Comparison of ENCODE assay signal across 23 mouse cellular contexts in genomic region chr5:106170405-106170804, GRCm38 (mm10).
DNase-seq lines count a peak whose midpoint lies in the region; ATAC-seq and TF ChIP-seq lines count a peak whose summit lies in the region.
"Had no signal": no experiment of that assay in that cellular context is flagged by ENCODE, and none has a peak within 500 bp of the region (broad histone marks: within the 10 kb centered on the region; RNA-seq: fewer than 3 reads in every experiment).

No protein-coding gene starts in this region.

- no peaks in the 10 kb centered on the region for H3K36me3 ChIP-seq in forebrain, embryonic 13.5 days (ENCODE audit: poor library complexity, severe bottlenecking)
- H3K36me3 ChIP-seq in forebrain, embryonic 16.5 days (ENCODE audit: control insufficient read depth, insufficient read depth) = no peaks in the 10 kb centered on the region
- no peaks in the 10 kb centered on the region for H3K36me3 ChIP-seq in midbrain, embryonic 12.5 days
- no peaks in the 10 kb centered on the region for H3K36me3 ChIP-seq in midbrain, embryonic 14.5 days (ENCODE audit: control insufficient read depth, insufficient read depth, low read length)
- H3K36me3 ChIP-seq in CH12.LX (replicated peaks in 1 of 2; ENCODE audit: control insufficient read depth in 1 of 2, insufficient read depth in 1 of 2, low read length in 1 of 2) = no peaks in the 10 kb centered on the region
- H3K36me3 ChIP-seq: embryonic facial prominence, embryonic 13.5 days; G1E; heart, embryonic 15.5 days; hindbrain, embryonic 10.5 days had no signal

- H3K9ac ChIP-seq in forebrain, embryonic 13.5 days = no peak overlapping the region
- H3K9ac ChIP-seq in forebrain, embryonic 16.5 days (replicated peaks; ENCODE audit: low read depth, low read length) = no peak overlapping the region
- no peak overlapping the region for H3K9ac ChIP-seq in midbrain, embryonic 12.5 days (replicated peaks)
- no peak overlapping the region for H3K9ac ChIP-seq in midbrain, embryonic 14.5 days (replicated peaks; ENCODE audit: low read length)
- H3K9ac ChIP-seq in CH12.LX (ENCODE audit: insufficient read depth, low read depth) = no peak overlapping the region
- H3K9ac ChIP-seq: embryonic facial prominence, embryonic 13.5 days; heart, embryonic 15.5 days had no signal

- DNase-seq in midbrain, embryonic 14.5 days = no peak
- DNase-seq in CH12.LX (ENCODE audit: extremely low read depth) = peak; percentile 1
- DNase-seq in brain, embryonic 14.5 days (ENCODE audit: low read depth) = peak; percentile 42
- no peak for DNase-seq in cerebellum, postnatal 4 days (ENCODE audit: low spot score in 2 of 2)
- DNase-seq: adrenal gland, postnatal 14 days; cerebellum, adult 2 months; cerebellum, postnatal 14 days; gastrocnemius, postnatal 10 days; heart, adult 2 months; heart, postnatal 14 days; kidney, adult 8-10 months had no signal

- no peak overlapping the region for H3K27ac ChIP-seq in forebrain, embryonic 13.5 days
- H3K27ac ChIP-seq in forebrain, embryonic 16.5 days (ENCODE audit: low read length) = no peak overlapping the region
- H3K27ac ChIP-seq in midbrain, embryonic 12.5 days (replicated peaks) = no peak overlapping the region
- H3K27ac ChIP-seq in midbrain, embryonic 14.5 days (replicated peaks; ENCODE audit: low read depth, low read length) = no peak overlapping the region
- H3K27ac ChIP-seq in CH12.LX (ENCODE audit: insufficient read depth, low read depth) = no peak overlapping the region
- H3K27ac ChIP-seq: embryonic facial prominence, embryonic 13.5 days; heart, adult 2 months; heart, embryonic 15.5 days; hindbrain, embryonic 10.5 days had no signal

- peaks cover 25% of the 10 kb centered on the region for H3K4me1 ChIP-seq in forebrain, embryonic 13.5 days
- H3K4me1 ChIP-seq in forebrain, embryonic 16.5 days (replicated peaks; ENCODE audit: control insufficient read depth, insufficient read depth, low read length) = peaks cover 10% of the 10 kb centered on the region
- peaks cover 15% of the 10 kb centered on the region for H3K4me1 ChIP-seq in midbrain, embryonic 12.5 days
- H3K4me1 ChIP-seq in midbrain, embryonic 14.5 days (ENCODE audit: control insufficient read depth, insufficient read depth, low read length) = 0 out of 2 replicates have a peak, but pooled peaks cover 4% of the 10 kb centered on the region
- H3K4me1 ChIP-seq in CH12.LX (ENCODE audit: control insufficient read depth in 1 of 2, insufficient read depth in 2 of 2) = no peaks in the 10 kb centered on the region

- in situ Hi-C loops in CH12.LX (cut with MboI; ENCODE audit: low pct_ligation_motif_present, low pct_unique_long_range_greater_than_20kb, low sequenced_read_pairs) = no loop called here

- dilution Hi-C loops in CH12.LX (cut with MboI; ENCODE audit: extremely low pct_ligation_motif_present, extremely low pct_unique_long_range_greater_than_20kb, low sequenced_read_pairs) = no loop called here

- TF ChIP-seq EP300 in CH12.LX (IDR thresholded peaks at IDR 0.05; ENCODE audit: low read length) = no peak

- no peak overlapping the region for H3K4me3 ChIP-seq in forebrain, embryonic 13.5 days
- no peak overlapping the region for H3K4me3 ChIP-seq in forebrain, embryonic 16.5 days (replicated peaks; ENCODE audit: low read length)
- H3K4me3 ChIP-seq in midbrain, embryonic 12.5 days = no peak overlapping the region
- no peak overlapping the region for H3K4me3 ChIP-seq in midbrain, embryonic 14.5 days (replicated peaks; ENCODE audit: low read depth, low read length)
- H3K4me3 ChIP-seq in CH12.LX (replicated peaks in 1 of 3; ENCODE audit: low read depth in 2 of 3, low read length in 2 of 3, poor library complexity in 1 of 3) = no peak overlapping the region
- H3K4me3 ChIP-seq: embryonic facial prominence, embryonic 13.5 days; heart, adult 2 months; heart, embryonic 15.5 days; hindbrain, embryonic 10.5 days had no signal

- TF ChIP-seq RAD21 in CH12.LX (IDR thresholded peaks at IDR 0.05; ENCODE audit: low read depth, low read length) = no peak

- peaks cover 7% of the 10 kb centered on the region; the same call in 1 of the 2 replicates for H3K27me3 ChIP-seq in forebrain, embryonic 13.5 days
- H3K27me3 ChIP-seq in forebrain, embryonic 16.5 days (replicated peaks; ENCODE audit: control insufficient read depth, insufficient read depth, low read length) = no peaks in the 10 kb centered on the region
- no peaks in the 10 kb centered on the region for H3K27me3 ChIP-seq in midbrain, embryonic 12.5 days
- no peaks in the 10 kb centered on the region for H3K27me3 ChIP-seq in midbrain, embryonic 14.5 days (ENCODE audit: control insufficient read depth, insufficient read depth, low read length)
- H3K27me3 ChIP-seq in CH12.LX (replicated peaks) = no peaks in the 10 kb centered on the region
- H3K27me3 ChIP-seq: embryonic facial prominence, embryonic 13.5 days; heart, embryonic 15.5 days had no signal

- no peak for TF ChIP-seq POLR2A in CH12.LX (IDR thresholded peaks at IDR 0.05; ENCODE audit: low read depth, low read length)
- no peak for TF ChIP-seq POLR2A in brain, embryonic 14.5 days (IDR thresholded peaks at IDR 0.05; ENCODE audit: borderline replicate concordance, extremely low read depth, insufficient read depth, insufficient read length, poor library complexity, severe bottlenecking)

- H3K9me3 ChIP-seq in forebrain, embryonic 13.5 days (replicated peaks) = no peaks in the 10 kb centered on the region
- H3K9me3 ChIP-seq in forebrain, embryonic 16.5 days (ENCODE audit: control insufficient read depth, low read length) = no peaks in the 10 kb centered on the region
- no peaks in the 10 kb centered on the region for H3K9me3 ChIP-seq in midbrain, embryonic 12.5 days
- H3K9me3 ChIP-seq in midbrain, embryonic 14.5 days (ENCODE audit: control insufficient read depth, low read length) = no peaks in the 10 kb centered on the region
- H3K9me3 ChIP-seq in CH12.LX (replicated peaks; ENCODE audit: low read length) = no peaks in the 10 kb centered on the region
- H3K9me3 ChIP-seq: embryonic facial prominence, embryonic 13.5 days; heart, embryonic 15.5 days; hindbrain, embryonic 10.5 days had no signal

- no peaks in the 10 kb centered on the region for H3K79me2 ChIP-seq in CH12.LX (replicated peaks; ENCODE audit: control insufficient read depth, extremely low read depth, insufficient read depth, poor library complexity, severe bottlenecking)

- WGBS in forebrain, embryonic 13.5 days = 82% methylated on average over 4 of the region's 4 CpGs
- WGBS in forebrain, embryonic 16.5 days = 92% methylated on average over 4 of the region's 4 CpGs
- WGBS in midbrain, embryonic 12.5 days = 93% methylated on average over 4 of the region's 4 CpGs
- WGBS in midbrain, embryonic 14.5 days = 96% methylated on average over 4 of the region's 4 CpGs

- TF ChIP-seq CTCF in CH12.LX (conservative IDR thresholded peaks at IDR 0.05 in 1 of 2, IDR thresholded peaks at IDR 0.05 in 1 of 2; ENCODE audit: low read depth in 2 of 2, low read length in 2 of 2) = no peak
- TF ChIP-seq CTCF in brain, embryonic 14.5 days (IDR thresholded peaks at IDR 0.05; ENCODE audit: borderline replicate concordance, extremely low read depth, insufficient read depth, insufficient read length) = no peak

- H3K4me2 ChIP-seq in forebrain, embryonic 13.5 days = no peak overlapping the region
- H3K4me2 ChIP-seq in forebrain, embryonic 16.5 days (ENCODE audit: low read length) = no peak overlapping the region
- H3K4me2 ChIP-seq in midbrain, embryonic 12.5 days (replicated peaks) = no peak overlapping the region
- no peak overlapping the region for H3K4me2 ChIP-seq in midbrain, embryonic 14.5 days (ENCODE audit: low read length)
- no peak overlapping the region for H3K4me2 ChIP-seq in CH12.LX (ENCODE audit: insufficient read depth, low read depth, poor library complexity, severe bottlenecking)
- H3K4me2 ChIP-seq: embryonic facial prominence, embryonic 13.5 days; heart, embryonic 11.5 days; heart, embryonic 15.5 days had no signal

- ATAC-seq in forebrain, embryonic 13.5 days = peak; percentile 39; the same call in 1 of the 2 replicates
- no peak for ATAC-seq in forebrain, embryonic 16.5 days
- peak; percentile 30; the same call in 1 of the 2 replicates for ATAC-seq in midbrain, embryonic 12.5 days (ENCODE audit: low FRiP score, low read depth)
- no peak for ATAC-seq in midbrain, embryonic 14.5 days (ENCODE audit: low FRiP score, low TSS enrichment)
- ATAC-seq: activated CD4-positive, CD25-positive, alpha-beta regulatory T cell, adult 4 months; hindbrain, embryonic 16.5 days; inflammation-experienced regulatory T-cells, adult 6 months; intestine, postnatal 0 days had no signal

TF ChIP-seq in CH12.LX, 34 proteins besides CTCF, POLR2A, EP300 and RAD21:
- no peak for TF ChIP-seq E2F4 (IDR thresholded peaks at IDR 0.05; ENCODE audit: insufficient replicate concordance, low read depth, low read length)
- no peak for TF ChIP-seq MXI1 (IDR thresholded peaks at IDR 0.05; ENCODE audit: low read depth, low read length)
- no peak for TF ChIP-seq JUN (IDR thresholded peaks at IDR 0.05; ENCODE audit: insufficient read depth, low read depth, low read length)
- no peak for TF ChIP-seq TCF12 (IDR thresholded peaks at IDR 0.05; ENCODE audit: low read depth, low read length)
- TF ChIP-seq GABPA (IDR thresholded peaks at IDR 0.05; ENCODE audit: insufficient replicate concordance, low read depth, low read length) = no peak
- TF ChIP-seq ZMIZ1 (IDR thresholded peaks at IDR 0.05; ENCODE audit: low read depth, low read length) = no peak
- no peak for TF ChIP-seq MAX (IDR thresholded peaks at IDR 0.05; ENCODE audit: low read length)
- TF ChIP-seq MEF2A (IDR thresholded peaks at IDR 0.05; ENCODE audit: borderline replicate concordance, low read depth, low read length) = no peak
- TF ChIP-seq HCFC1 (IDR thresholded peaks at IDR 0.05; ENCODE audit: low read depth, low read length) = no peak
- TF ChIP-seq RCOR1 (conservative IDR thresholded peaks at IDR 0.05; ENCODE audit: low read depth, low read length) = no peak
- TF ChIP-seq NRF1 (IDR thresholded peaks at IDR 0.05; ENCODE audit: low read depth, low read length) = no peak
- no peak for TF ChIP-seq CHD1 (IDR thresholded peaks at IDR 0.05; ENCODE audit: low read depth, low read length)
- no peak for TF ChIP-seq KAT2A (IDR thresholded peaks at IDR 0.05; ENCODE audit: insufficient replicate concordance, low read length)
- TF ChIP-seq BHLHE40 (IDR thresholded peaks at IDR 0.05; ENCODE audit: low read depth, low read length) = no peak
- TF ChIP-seq SMC3 (IDR thresholded peaks at IDR 0.05; ENCODE audit: low read depth, low read length) = no peak
- no peak for TF ChIP-seq ELF1 (IDR thresholded peaks at IDR 0.05; ENCODE audit: low read depth, low read length)
- no peak for TF ChIP-seq ZNF384 (IDR thresholded peaks at IDR 0.05; ENCODE audit: low read depth, low read length)
- TF ChIP-seq MAZ (IDR thresholded peaks at IDR 0.05; ENCODE audit: low read depth, low read length) = no peak
- TF ChIP-seq POLR2AphosphoS2 (IDR thresholded peaks at IDR 0.05; ENCODE audit: low read depth, low read length) = no peak
- no peak for TF ChIP-seq JUND (conservative IDR thresholded peaks at IDR 0.05; ENCODE audit: low read depth, low read length)

Comparison
In these comparisons a context has a peak if more than half of its experiments do, and no peak if none do; other contexts are left out.
1. ATAC-seq: peak in forebrain, embryonic 13.5 days (single experiment) and midbrain, embryonic 12.5 days (single experiment); none in forebrain, embryonic 16.5 days (single experiment) and midbrain, embryonic 14.5 days (single experiment).
2. DNase-seq: peak in CH12.LX (single experiment) and brain, embryonic 14.5 days (single experiment); none in midbrain, embryonic 14.5 days (single experiment) and cerebellum, postnatal 4 days (0 of 2).